Mouse (Mus musculus): Measurements from ENCODE around the gene Cers2. TPM values are rescaled to one million over a fixed set of nuclear protein-coding genes. Genes with fewer than 3 reads are reported as not detected.

Gene Cers2
- 194 and 233 TPM in 2 replicates for polyA plus RNA-seq (2012; ENCODE audit: low replicate concordance)

DNA sequence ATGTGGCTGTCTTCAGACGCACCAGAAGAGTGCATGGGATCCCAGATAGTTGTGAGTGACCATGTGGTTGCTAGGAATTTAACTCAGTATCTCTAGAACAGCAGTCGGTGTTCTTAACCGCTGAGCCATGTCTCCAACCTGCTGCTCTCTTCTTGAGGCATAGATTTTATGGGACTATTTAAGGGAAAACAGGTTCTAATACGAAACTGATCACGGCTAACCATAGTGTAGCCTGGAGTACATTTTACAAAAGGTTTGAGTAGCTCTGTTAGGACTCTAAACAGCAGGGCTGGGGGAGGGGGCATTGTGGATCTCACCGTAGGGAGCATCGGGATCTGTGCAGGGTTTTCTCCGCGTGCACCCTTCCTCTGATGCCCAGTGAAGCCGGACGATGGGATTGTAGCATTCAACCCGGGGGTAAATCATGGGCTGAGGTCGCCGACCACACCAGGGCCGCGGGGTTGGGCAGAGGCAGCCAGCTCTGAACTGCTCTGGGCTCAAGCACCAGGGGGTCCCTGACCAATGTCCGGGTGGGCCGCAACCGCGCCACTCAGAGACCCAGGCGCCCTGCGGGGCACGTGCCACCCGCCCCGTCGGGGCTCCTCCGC lies at the start of gene Cers2:
Gene Cers2 (plus strand): TSS at position 306 of the 608 bp plus-strand sequence.

DNA sequence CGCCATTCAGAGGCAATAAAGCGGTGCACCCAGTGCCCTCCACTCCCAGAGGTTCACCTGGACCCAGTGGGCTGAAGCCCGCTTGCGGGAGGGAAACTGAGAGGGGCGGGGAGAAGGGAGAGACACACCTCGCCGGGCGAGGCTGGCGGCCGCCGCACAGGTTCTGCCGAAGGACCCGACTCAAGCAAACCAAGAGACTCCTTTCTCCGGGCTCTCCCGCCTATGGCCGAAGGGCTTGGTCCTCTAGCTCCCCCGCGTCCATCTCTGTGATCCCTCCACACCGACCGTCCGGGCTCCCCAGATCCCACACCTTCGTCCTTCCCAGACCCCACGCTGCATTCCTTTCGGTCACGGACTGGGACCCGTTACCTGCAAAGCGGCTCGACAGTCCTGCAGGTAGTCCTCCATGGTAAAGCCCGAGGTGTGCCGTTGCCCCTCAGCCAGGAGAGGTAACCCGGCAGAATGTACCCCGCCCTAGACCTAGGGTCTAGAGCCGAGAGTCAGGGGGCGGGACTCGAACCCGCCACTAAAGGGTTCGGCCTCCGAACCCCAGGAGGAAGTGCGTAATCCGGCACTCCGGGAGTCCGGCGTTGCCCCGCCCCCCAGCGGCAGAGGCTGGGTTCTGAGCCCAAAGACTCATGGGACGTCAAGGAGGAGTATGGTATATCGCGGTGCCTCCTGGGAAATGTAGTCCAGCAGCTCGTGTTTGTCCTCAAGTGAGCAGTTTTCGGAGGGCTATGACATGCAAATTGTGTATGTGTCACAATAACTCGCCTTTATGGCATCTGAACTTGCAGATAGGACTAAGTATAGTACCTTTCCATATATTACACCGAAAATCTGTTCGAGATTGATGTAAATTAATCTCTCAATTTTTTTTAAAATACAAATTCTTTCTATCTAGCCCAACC lies 33.1 kb upstream of the Cers2 start, which contains the start of the genes Mindy1 and Prune1:
Gene Mindy1 (plus strand): TSS at position 130 of the 911 bp plus-strand sequence.
Gene Prune1 (minus strand): TSS at position 861 of the 911 bp plus-strand sequence.

DNA sequence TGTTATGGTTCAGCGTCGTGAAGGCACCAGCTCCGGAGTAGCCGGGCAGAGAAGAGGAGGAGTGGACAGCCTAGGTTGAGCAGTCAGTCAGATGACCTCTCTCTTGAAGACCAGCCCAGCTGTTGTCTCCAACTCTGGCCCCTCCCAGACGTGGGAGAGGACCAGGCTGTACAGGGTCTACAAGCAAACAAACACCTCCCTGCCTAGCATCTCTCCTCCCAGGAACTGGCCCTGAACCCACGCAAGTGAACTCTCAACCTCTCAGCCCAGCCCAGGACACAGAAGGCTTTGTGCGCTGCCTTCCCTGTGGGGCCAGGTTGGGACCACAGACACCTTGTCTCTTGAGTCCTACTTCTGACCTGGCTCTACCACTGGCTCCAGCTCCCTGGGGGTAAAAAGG lies 7.5 kb upstream of the Cers2 start, which contains the start of gene Anxa9:
Gene Anxa9 (minus strand): TSS at position 77 of the 400 bp plus-strand sequence.

DNA sequence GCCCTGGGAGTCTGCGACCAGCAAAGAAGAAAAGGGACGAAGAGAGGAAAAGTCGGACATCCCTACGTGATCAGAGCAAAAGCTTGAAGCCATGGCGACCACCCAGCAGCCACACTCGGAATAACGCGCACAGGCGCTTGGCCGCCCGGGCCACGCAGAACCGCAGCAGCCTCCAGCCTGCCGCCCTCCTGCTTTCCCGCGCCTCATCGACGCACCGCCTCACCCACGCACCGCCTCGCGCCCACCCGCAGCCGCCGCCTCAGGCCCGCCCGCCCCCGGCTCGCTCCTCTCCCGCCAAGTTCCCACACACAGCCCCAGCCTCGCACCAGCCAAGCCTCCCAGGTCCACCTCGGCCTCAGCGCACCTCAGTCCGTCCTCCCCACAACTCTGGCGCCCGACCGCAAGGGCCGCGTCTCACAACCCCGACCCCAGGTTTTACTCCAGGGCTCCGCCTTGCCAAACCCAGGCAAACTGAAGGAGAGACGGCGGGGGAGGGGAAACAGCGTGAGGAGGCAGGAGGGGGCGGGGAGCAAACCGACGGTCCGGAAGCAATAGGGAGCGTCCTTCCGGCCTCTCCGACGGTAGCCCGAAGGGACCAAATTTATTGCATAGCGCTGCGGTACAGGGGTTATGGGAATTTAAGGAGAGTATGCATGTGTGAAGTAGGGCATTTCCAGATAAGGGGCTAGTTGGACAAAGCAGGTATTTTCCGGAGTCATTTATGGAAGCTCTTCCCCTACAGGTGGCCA lies 42.3 kb downstream of the Cers2 start, which contains the start of gene Setdb1:
Gene Setdb1 (minus strand): TSS at position 502 of the 749 bp plus-strand sequence.

Other genes with a start within 250 kb of the Cers2 start
- 14.2 and 15.7 TPM in 2 replicates for gene Pip5k1a, start 207.9 kb upstream of the Cers2 start, polyA plus RNA-seq (2012; ENCODE audit: low replicate concordance)
- 140 and 262 TPM in 2 replicates for gene Vps72, start 203.8 kb upstream of the Cers2 start, polyA plus RNA-seq (2012; ENCODE audit: low replicate concordance)
- gene Tmod4, start 190.3 kb upstream of the Cers2 start, polyA plus RNA-seq (2012; ENCODE audit: low replicate concordance), result 0.58 and 0.82 TPM in 2 replicates
- gene Scnm1, start 180.8 kb upstream of the Cers2 start, polyA plus RNA-seq (2012; ENCODE audit: low replicate concordance), result 6.6 and 11.8 TPM in 2 replicates
- 3.3 and 6.5 TPM in 2 replicates for gene Lysmd1, start 180.7 kb upstream of the Cers2 start, polyA plus RNA-seq (2012; ENCODE audit: low replicate concordance)
- gene Tnfaip8l2, start 172.4 kb upstream of the Cers2 start, polyA plus RNA-seq (2012; ENCODE audit: low replicate concordance), result 29.6 and 79.9 TPM in 2 replicates
- 1.1 and 3.6 TPM in 2 replicates for gene Sema6c, start 154.3 kb upstream of the Cers2 start, polyA plus RNA-seq (2012; ENCODE audit: low replicate concordance)
- gene Gabpb2, start 96.9 kb upstream of the Cers2 start, polyA plus RNA-seq (2012; ENCODE audit: low replicate concordance), result 3.9 and 10.3 TPM in 2 replicates
- gene Cdc42se1, start 86.1 kb upstream of the Cers2 start, polyA plus RNA-seq (2012; ENCODE audit: low replicate concordance), result 386 and 443 TPM in 2 replicates
- 6.9 and 11.0 TPM in 2 replicates for gene Mllt11, start 82.6 kb upstream of the Cers2 start, polyA plus RNA-seq (2012; ENCODE audit: low replicate concordance)
- gene Gm128, start 73.2 kb upstream of the Cers2 start, polyA plus RNA-seq (2012; ENCODE audit: low replicate concordance), result 0.49 TPM in 1 of 2 replicates, not detected in the other
- not detected in 2 replicates for gene Bnipl, start 63.6 kb upstream of the Cers2 start, polyA plus RNA-seq (2012; ENCODE audit: low replicate concordance)
- gene Mindy1, start 33.4 kb upstream of the Cers2 start, polyA plus RNA-seq (2012; ENCODE audit: low replicate concordance), result 71.0 and 165 TPM in 2 replicates
- 1.8 and 3.6 TPM in 2 replicates for gene Prune1, start 32.7 kb upstream of the Cers2 start, polyA plus RNA-seq (2012; ENCODE audit: low replicate concordance)
- 0.63 and 0.64 TPM in 2 replicates for gene Anxa9, start 7.6 kb upstream of the Cers2 start, polyA plus RNA-seq (2012; ENCODE audit: low replicate concordance)
- 10.9 and 12.9 TPM in 2 replicates for gene Setdb1, start 42.4 kb downstream of the Cers2 start, polyA plus RNA-seq (2012; ENCODE audit: low replicate concordance)
- gene 4930558C23Rik, start 88.0 kb downstream of the Cers2 start, polyA plus RNA-seq (2012; ENCODE audit: low replicate concordance), result not detected in 2 replicates
- gene Arnt, start 119.6 kb downstream of the Cers2 start, polyA plus RNA-seq (2012; ENCODE audit: low replicate concordance), result 32.9 and 52.8 TPM in 2 replicates
- 0.08 TPM in 1 of 2 replicates, not detected in the other for gene Ctsk, start 184.5 kb downstream of the Cers2 start, polyA plus RNA-seq (2012; ENCODE audit: low replicate concordance)
- 19.9 and 33.2 TPM in 2 replicates for gene Ctss, start 212.0 kb downstream of the Cers2 start, polyA plus RNA-seq (2012; ENCODE audit: low replicate concordance)
- gene Hormad1, start 244.9 kb downstream of the Cers2 start, polyA plus RNA-seq (2012; ENCODE audit: low replicate concordance), result not detected in 2 replicates